Mouse (Mus musculus): Measurements from ENCODE around the gene Apol6.

Apol6 gene

GRCm38 (mm10) chr15:77044597-77045320 is at the start of gene Apol6:
TSS of gene Apol6 (plus strand) at chr15:77044729.
- no peak for DNase-seq (ENCODE audit: low spot score)

GRCm38 (mm10) chr15:76998048-76998447 is 46.5 kb upstream of the Apol6 start:
- no peak for DNase-seq (ENCODE audit: low spot score)

GRCm38 (mm10) chr15:76998878-76999588 is 45.5 kb upstream of the Apol6 start:
- DNase-seq (ENCODE audit: low spot score) = no peak

- no peak for DNase-seq (ENCODE audit: low spot score)
These were observed 41.2 kb upstream of the Apol6 start for GRCm38 (mm10) chr15:77003173-77003867.

GRCm38 (mm10) chr15:77003868-77004215 is 40.7 kb upstream of the Apol6 start:
- peak; percentile 79 for DNase-seq (ENCODE audit: low spot score)

GRCm38 (mm10) chr15:77008851-77009250 is 35.7 kb upstream of the Apol6 start:
- DNase-seq (ENCODE audit: low spot score) = no peak

GRCm38 (mm10) chr15:77013753-77014241 is 30.7 kb upstream of the Apol6 start:
- peak; percentile 60 for DNase-seq (ENCODE audit: low spot score)

- no peak for DNase-seq (ENCODE audit: low spot score)
These were observed 30.1 kb upstream of the Apol6 start for GRCm38 (mm10) chr15:77014431-77014830.

- DNase-seq (ENCODE audit: low spot score) = no peak
These were observed 29.5 kb upstream of the Apol6 start for GRCm38 (mm10) chr15:77014985-77015384.

- DNase-seq (ENCODE audit: low spot score) = no peak
These were observed 28.0 kb upstream of the Apol6 start for GRCm38 (mm10) chr15:77016509-77016908.

GRCm38 (mm10) chr15:77017897-77018296 is 26.6 kb upstream of the Apol6 start:
- DNase-seq (ENCODE audit: low spot score) = no peak

- peak; percentile 38 for DNase-seq (ENCODE audit: low spot score)
These were observed 25.7 kb upstream of the Apol6 start for GRCm38 (mm10) chr15:77018740-77019340.

GRCm38 (mm10) chr15:77019533-77019932 is 25.0 kb upstream of the Apol6 start:
- DNase-seq (ENCODE audit: low spot score) = no peak

GRCm38 (mm10) chr15:77020136-77020535 is 24.4 kb upstream of the Apol6 start:
- DNase-seq (ENCODE audit: low spot score) = no peak

- no peak for DNase-seq (ENCODE audit: low spot score)
These were observed 23.5 kb upstream of the Apol6 start for GRCm38 (mm10) chr15:77021056-77021455.

GRCm38 (mm10) chr15:77021851-77022250 is 22.7 kb upstream of the Apol6 start:
- no peak for DNase-seq (ENCODE audit: low spot score)

GRCm38 (mm10) chr15:77022401-77022957 is 22.1 kb upstream of the Apol6 start:
- no peak for DNase-seq (ENCODE audit: low spot score)

GRCm38 (mm10) chr15:77025884-77026583 is 18.5 kb upstream of the Apol6 start:
- peak; percentile 42 for DNase-seq (ENCODE audit: low spot score)

- DNase-seq (ENCODE audit: low spot score) = no peak
These were observed 17.4 kb upstream of the Apol6 start for GRCm38 (mm10) chr15:77027117-77027516.

GRCm38 (mm10) chr15:77027675-77028074 is 16.9 kb upstream of the Apol6 start:
- DNase-seq (ENCODE audit: low spot score) = no peak

GRCm38 (mm10) chr15:77029331-77029991 is 15.1 kb upstream of the Apol6 start:
- peak; percentile 88 for DNase-seq (ENCODE audit: low spot score)
